Mouse (Mus musculus) lung, adult 2 months (tissue): ENCODE measurements around the gene Ugt1a5.

Experiments used
- CTCF ChIP-seq: fragments of 200-500 bp; IDR thresholded peaks from 2 replicates; pipeline ENCODE4 v1.5.1; 2011; ENCODE audit warnings: mild to moderate bottlenecking, low read length, control low read depth; ENCODE audit not compliant: insufficient read depth
- POLR2A ChIP-seq: fragments of 200-500 bp; IDR thresholded peaks from 2 replicates; pipeline ENCODE4 v1.6.1; 2011; ENCODE audit warnings: low read depth, mild to moderate bottlenecking, control low read depth, low read length, borderline replicate concordance; ENCODE audit errors: extremely low read depth

GRCm38 (mm10) chr1:88253540-88253939, 87.7 kb downstream of the Ugt1a5 start:
- TF ChIP-seq POLR2A (no peak), CTCF (no peak)
